Mouse (Mus musculus) macrophage (primary cell): ENCODE results near the gene Cct6b. TPM values are rescaled to one million over a fixed set of nuclear protein-coding genes. Genes with fewer than 3 reads are reported as not detected.
"Not testable (repeated sequence)": the region's sequence is repeated elsewhere in the genome, so short reads cannot be mapped to it uniquely, and the experiment has no call there.

Source experiments
- H3K27ac ChIP-seq: fragments of 350-480 bp; formaldehyde crosslinking; 2 replicates; pipeline ENCODE4 v1.9.0; 2021
- H3K36me3 ChIP-seq: fragments of 350-480 bp; formaldehyde crosslinking; 2 replicates; pipeline ENCODE4 v1.9.0; 2021; ENCODE audit errors: inconsistent target
- H3K4me3 ChIP-seq: fragments of 350-480 bp; formaldehyde crosslinking; 2 replicates; pipeline ENCODE4 v1.9.0; 2021; ENCODE audit errors: inconsistent target
- H3K79me2 ChIP-seq: fragments of 350-480 bp; formaldehyde crosslinking; 2 replicates; pipeline ENCODE4 v1.9.0; 2021; ENCODE audit errors: inconsistent target
- WGBS: methylation state at CpG from one replicate; pipeline ENCODE4 v1.1.7; 2026; ENCODE audit warnings: inconsistent platforms; ENCODE audit not compliant: missing documents; 5-methylcytosine and 5-hydroxymethylcytosine counted together
- polyA plus RNA-seq: library from polyadenylated mRNA; stranded (reverse); fragments of 250-400 nt; gene quantifications from 3 replicates; pipeline ENCODE4 v1.2.4, GENCODE M21; 2018; ENCODE audit warnings: inconsistent platforms

The Cct6b gene
- polyA plus RNA-seq, 1 experiment from 2014 or later: 0.10 TPM

DNA sequence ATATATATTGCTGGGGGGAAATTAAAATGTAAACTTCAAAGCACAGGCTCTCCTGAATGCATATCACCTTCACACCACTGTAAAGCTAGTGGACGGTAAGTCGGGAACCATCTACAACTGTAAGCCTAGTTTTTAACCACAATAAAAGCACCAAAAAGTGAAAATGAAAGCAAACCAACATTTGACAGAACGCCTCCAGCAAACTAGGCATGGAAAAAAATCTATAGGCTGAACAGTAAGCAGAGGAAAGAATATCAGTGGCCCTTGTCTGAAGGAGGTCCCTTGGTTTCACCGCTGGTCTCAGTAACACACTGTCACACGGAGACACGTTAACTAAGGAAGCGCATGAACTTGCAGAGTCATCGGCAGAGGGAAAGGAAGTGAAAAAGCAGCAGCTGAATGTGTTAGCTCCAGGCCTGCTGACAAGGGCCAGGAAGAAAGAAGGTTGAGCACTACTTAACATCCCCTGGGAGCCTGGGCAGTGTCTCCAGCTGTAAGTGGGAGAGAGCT, 17.2 kb downstream of the Cct6b start:
- peak overlapping the region; percentile 32 for H3K4me3 ChIP-seq
- no peaks in the 10 kb centered on the region for H3K79me2 ChIP-seq
- WGBS: 3% methylated on average over 8 of the region's 8 CpGs
- peak overlapping the region; percentile 82 for H3K27ac ChIP-seq
- no peaks in the 10 kb centered on the region for H3K36me3 ChIP-seq

DNA sequence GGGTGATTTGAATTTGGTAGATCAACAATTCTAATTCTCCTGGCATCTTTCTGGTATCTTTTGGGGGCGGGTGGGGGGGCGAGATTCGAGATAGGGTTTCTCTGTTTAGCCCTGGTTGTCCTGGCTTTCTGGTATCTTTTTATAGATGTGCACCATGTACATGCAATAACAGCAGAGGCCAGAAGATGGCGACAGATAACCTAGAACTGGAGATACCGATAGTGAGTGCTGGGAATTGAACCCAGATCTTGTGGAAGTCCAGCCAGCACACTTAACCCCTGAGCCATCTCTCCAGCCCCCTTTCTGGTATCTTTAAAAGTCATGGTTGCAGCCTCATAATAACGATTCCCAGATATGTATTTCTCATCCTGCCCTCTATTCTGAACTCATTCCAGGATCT, 18.0 kb downstream of the Cct6b start:
- Histone ChIP-seq H3K27ac (no peak overlapping the region), H3K36me3 (no peaks in the 10 kb centered on the region), H3K79me2 (no peaks in the 10 kb centered on the region), H3K4me3 (no peak overlapping the region)
- 41% methylated on average over 6 of the region's 6 CpGs for WGBS

DNA sequence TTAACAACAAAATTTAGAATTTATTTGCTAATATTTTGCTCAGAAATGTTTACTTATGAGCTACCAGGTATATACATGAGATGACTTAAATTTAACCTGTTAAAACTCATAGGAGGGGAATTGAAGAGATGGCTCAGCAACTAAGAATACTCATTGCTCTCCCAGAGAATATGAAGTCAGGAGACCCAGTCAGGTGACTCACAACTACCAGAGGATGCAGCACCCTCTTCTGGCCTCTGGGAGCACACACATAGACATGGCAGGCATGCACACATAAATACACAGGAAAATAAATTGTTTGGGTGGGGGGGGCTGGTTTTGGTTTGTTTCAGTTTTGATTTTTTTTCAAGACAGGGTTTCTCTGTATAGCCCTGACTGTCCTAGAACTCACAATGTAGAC, 25.1 kb downstream of the Cct6b start:
- H3K36me3 ChIP-seq: no peaks in the 10 kb centered on the region
- no peak overlapping the region for H3K4me3 ChIP-seq
- H3K79me2 ChIP-seq: no peaks in the 10 kb centered on the region
- H3K27ac ChIP-seq: no peak overlapping the region

DNA sequence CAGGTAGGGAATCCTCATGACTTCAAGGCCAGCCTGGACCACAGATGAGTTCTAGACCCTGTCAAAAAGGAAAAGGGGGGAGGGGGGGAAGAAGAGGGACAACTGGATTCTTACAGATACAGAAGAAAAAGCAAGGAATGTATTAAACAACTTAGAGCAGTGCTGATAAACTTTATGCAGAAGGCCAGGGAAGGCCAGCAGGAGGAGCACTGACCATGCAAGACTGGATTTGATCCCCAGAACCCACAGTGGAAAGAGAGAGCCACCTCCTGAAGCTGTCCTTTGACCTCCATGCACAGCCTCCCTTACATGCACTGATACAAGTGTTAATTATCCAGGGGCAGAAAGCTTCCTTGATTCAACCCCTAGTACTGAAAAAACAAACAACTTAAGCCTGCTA, 29.9 kb downstream of the Cct6b start:
- H3K4me3 ChIP-seq: no peak overlapping the region
- H3K79me2 ChIP-seq: no peaks in the 10 kb centered on the region
- H3K27ac ChIP-seq: no peak overlapping the region
- no peaks in the 10 kb centered on the region for H3K36me3 ChIP-seq

DNA sequence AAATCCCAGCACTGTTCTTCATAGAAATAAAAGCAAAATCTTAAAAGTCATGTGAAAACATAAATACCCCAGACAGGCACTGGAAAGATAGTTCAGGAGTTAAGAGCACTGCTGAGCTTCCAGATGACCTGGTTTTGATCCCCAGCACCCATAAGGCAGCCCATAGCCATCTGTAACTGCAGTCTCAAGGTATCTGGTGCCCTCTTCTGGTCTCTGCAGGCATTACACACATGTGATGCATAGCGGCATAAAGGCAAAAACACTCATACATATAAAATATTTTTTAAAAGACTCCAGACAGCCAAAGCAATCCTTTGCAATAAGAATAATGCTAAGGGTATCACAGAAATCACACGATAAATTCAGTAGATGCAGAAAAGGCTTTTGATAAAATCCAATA, 37.3 kb downstream of the Cct6b start:
- Histone ChIP-seq H3K4me3 (no peak overlapping the region), H3K79me2 (no peaks in the 10 kb centered on the region)

DNA sequence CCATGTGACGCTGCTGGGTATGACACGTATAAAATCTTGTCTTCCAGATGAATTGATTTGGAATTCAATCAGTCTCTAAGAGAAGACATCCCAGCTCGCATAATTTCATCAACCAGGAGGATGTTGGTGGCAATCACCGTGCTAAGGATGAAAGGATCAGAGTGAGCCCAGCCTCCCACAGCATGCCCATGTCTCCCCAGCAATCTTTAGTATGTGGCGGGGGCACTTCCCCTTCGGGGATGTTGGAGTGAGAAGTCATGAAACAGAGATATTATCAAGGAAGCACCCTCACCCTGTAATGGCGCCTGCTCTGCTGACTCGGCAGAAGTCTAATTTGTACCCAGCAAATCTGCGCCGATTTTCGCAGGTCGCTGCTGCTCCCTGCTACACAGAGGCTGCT, 44.8 kb downstream of the Cct6b start:
- no peak overlapping the region for H3K27ac ChIP-seq
- no peak overlapping the region for H3K4me3 ChIP-seq
- H3K79me2 ChIP-seq: no peaks in the 10 kb centered on the region
- H3K36me3 ChIP-seq: no peaks in the 10 kb centered on the region
- WGBS: 25% methylated on average over 12 of the region's 12 CpGs

More for the DNA sequence above, 37.3 kb downstream of the Cct6b start:
- no peaks in the 10 kb centered on the region for H3K36me3 ChIP-seq
- H3K27ac ChIP-seq: no peak overlapping the region
- 91% methylated on average over 2 of the region's 2 CpGs for WGBS

DNA sequence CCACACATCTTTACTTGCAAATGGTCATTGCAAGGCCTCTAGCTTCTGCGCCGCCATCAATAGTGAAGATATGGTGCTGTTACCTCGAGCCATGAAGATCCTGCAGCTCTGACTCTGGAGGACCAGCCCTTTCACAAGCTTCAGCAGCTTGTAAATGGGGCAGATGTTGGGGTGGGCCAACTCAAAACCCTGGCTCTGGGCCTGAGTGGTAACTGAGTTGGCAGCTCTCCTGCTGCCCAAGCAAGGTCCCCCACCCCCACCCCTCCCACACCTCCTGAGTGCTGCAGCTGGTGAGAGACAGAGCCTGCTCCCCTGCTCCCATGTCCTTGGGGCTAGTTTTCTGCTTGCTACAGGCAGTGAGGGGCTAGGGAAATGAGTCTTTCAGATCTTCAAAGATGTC, 51.4 kb downstream of the Cct6b start:
- no peaks in the 10 kb centered on the region for H3K79me2 ChIP-seq
- no peak overlapping the region for H3K4me3 ChIP-seq
- no peaks in the 10 kb centered on the region for H3K36me3 ChIP-seq
- 90% methylated on average over 3 of the region's 3 CpGs for WGBS
- H3K27ac ChIP-seq: no peak overlapping the region

DNA sequence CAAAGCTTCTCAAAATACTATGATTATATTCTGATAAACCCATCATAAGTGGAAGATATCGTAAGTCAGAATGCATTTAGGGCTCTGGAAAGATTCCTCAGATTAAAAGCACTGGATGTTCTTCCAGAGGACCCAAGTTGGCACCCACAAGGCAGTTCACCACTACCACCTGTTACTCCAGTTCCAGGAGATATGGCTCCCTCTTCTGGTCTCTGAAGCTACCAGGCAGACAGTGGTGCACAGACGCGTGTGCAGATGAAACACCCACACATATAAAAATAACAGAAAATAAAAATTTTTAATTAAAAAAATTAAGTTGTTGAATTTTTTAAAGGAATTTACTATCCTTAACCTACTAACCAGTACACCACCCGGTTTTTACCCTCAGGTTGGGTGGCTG, 55.2 kb downstream of the Cct6b start:
- Histone ChIP-seq H3K36me3 (no peaks in the 10 kb centered on the region), H3K4me3 (no peak overlapping the region)

DNA sequence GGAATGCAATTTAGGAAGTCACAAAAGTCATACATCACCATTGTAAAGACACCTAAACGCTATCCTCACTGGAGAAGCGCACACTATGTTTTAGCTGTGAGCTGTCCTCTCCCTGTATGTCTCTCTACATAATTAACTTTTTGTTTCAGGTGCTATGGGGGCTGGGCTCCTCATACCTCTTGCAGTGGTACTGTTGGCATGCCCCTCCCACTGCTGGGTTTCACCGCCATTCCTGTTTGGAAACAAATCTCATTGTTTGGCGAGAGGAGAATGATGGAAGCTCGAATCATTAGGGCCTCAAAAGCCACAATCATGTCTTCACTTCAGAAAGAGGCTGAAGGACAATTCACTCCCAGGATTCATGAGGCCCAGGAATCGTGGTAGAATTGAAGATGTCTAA, 59.0 kb downstream of the Cct6b start:
- Histone ChIP-seq H3K36me3 (no peaks in the 10 kb centered on the region), H3K79me2 (no peaks in the 10 kb centered on the region), H3K4me3 (no peak overlapping the region), H3K27ac (no peak overlapping the region)
- 80% methylated on average over 6 of the region's 6 CpGs for WGBS

More for the DNA sequence above, 55.2 kb downstream of the Cct6b start:
- Histone ChIP-seq H3K79me2 (no peaks in the 10 kb centered on the region), H3K27ac (no peak overlapping the region)
- 89% methylated on average over 4 of the region's 4 CpGs for WGBS

DNA sequence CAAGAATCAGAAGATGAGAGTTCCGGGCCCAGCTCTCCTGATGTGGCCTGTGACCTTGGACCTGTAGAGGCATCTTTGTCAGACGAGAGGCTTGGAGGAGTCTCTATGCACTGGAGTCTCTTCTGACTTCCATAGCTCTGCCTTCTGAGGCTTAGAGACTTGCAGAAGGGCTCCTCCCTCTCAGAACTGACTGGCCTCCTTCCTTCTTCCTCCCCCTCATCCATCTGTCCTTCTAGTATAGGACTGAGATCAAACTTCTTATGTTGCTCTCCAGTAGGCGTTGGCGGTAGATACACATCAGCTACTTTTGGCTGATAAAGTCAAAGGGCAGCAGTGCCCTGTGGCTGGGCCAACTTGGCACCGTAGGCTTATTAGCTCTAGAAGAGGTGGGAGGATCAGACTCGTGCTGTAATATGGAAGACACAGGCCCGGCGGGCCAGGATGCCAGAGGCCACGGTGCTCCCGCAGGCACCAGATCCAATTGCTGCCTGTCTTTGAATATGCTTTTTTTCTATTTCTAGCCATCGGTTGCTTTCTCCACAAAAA, 64.2 kb downstream of the Cct6b start:
- Histone ChIP-seq H3K27ac (no peak overlapping the region), H3K4me3 (no peak overlapping the region), H3K36me3 (no peaks in the 10 kb centered on the region), H3K79me2 (no peaks in the 10 kb centered on the region)
- 85% methylated on average over 11 of the region's 11 CpGs for WGBS

DNA sequence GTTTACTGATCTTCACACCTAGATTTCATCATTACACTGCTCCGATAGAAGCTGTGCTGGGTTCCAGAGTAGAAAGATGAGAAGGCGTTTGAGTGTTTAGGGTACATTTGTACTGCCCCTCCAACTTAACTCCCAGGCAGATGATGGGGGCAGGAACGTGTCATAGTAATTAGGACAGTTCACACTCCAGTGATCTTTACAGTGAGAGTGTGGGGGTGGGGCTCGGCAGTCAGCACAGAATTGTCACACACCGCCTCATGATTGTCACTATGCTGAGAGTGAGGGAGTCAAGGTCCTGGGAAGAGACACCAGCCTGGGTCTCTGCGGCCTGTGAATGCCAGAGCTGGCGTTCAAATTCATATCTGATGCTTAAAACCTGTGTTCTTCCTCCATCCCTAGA, 68.2 kb downstream of the Cct6b start:
- no peaks in the 10 kb centered on the region for H3K79me2 ChIP-seq
- 90% methylated on average over 7 of the region's 7 CpGs for WGBS
- H3K27ac ChIP-seq: no peak overlapping the region

DNA sequence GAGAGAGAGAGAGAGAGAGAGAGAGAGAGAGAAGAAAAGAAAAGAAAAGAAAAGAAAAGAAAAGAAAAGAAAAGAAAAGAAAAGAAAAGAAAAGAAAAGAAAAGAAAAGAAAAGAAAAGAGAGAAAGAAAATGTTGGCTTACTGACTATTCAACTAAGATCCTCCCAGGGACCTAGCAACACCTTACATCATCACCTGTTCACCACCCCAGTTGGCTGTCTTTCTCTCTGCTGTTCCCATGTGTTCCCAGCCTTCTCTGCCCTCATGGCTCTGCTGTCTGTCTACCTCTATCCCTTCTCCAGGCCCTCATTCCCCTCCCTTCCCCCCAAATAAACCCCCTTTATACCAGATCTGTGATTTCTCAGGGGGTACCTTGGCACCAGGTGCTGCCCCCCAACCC, 69.2 kb downstream of the Cct6b start:
- not testable (repeated sequence) for H3K4me3 ChIP-seq, H3K27ac ChIP-seq, H3K36me3 ChIP-seq, H3K79me2 ChIP-seq

More for the DNA sequence above, 68.2 kb downstream of the Cct6b start:
- Histone ChIP-seq H3K36me3 (no peaks in the 10 kb centered on the region), H3K4me3 (no peak overlapping the region)

DNA sequence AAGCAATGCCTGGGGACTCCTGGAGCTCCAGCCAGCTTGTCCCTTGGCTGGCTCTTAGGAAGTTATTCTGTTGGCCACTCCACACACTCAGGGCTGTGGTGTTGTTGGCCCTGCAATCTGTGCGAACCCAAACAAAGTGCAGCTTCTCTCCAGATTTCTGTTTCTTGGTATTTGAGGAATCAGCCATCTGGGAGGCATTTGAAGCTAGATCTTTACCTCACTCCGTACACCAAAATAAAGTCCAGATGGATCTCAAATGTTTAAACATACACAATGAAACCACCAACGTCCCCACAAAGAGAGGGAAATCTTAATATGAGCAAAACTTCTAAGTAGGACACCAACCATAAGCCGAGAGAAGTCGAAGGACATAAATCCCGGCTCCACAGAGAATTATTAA, 71.5 kb downstream of the Cct6b start:
- no peak overlapping the region for H3K4me3 ChIP-seq
- H3K36me3 ChIP-seq: no peaks in the 10 kb centered on the region
- H3K27ac ChIP-seq: no peak overlapping the region
- no peaks in the 10 kb centered on the region for H3K79me2 ChIP-seq
- WGBS: 91% methylated on average over 6 of the region's 6 CpGs

DNA sequence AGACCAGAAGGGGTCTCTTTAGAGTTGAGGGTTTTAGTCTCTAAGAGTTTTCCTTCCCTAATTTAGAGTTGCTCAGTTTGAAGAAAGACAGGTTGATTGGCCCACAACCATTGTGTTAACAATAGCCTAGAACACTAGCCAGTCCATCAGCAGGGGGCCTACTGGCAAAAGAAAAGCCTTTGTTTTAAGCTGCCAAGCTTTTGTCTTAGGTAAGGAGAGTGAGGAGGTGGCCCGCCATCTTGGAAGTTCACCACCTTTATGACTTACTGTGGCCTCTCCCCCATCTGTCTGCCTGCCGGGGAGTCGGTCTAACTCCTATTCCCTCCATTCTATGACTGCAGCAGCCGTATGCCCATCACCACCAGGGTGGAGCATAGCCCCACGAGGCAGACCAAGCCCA, 73.6 kb downstream of the Cct6b start:
- Histone ChIP-seq H3K27ac (no peak overlapping the region), H3K36me3 (no peaks in the 10 kb centered on the region), H3K4me3 (no peak overlapping the region), H3K79me2 (no peaks in the 10 kb centered on the region)
- 85% methylated on average over 5 of the region's 5 CpGs for WGBS

DNA sequence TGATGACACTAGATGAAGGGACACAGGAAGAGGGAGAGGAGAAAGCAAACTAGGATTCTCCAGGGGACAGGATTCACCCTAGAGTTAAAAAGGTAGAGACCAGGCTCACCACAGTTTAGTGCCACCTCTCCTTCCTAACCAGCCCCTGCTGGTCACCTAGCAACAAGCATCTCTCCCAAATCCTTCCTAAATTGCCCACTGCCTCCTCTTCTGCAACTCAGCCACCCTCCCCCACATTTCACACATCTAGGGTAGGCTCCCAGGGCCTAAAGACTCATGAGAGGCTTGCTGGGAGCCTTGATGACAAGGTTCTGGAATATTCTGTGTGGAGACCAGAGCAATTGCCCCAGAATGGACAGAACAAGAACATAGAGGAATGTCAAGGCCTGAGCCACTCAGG, 76.5 kb downstream of the Cct6b start:
- no peaks in the 10 kb centered on the region for H3K36me3 ChIP-seq
- H3K79me2 ChIP-seq: no peaks in the 10 kb centered on the region
- no peak overlapping the region for H3K4me3 ChIP-seq
- no peak overlapping the region for H3K27ac ChIP-seq

DNA sequence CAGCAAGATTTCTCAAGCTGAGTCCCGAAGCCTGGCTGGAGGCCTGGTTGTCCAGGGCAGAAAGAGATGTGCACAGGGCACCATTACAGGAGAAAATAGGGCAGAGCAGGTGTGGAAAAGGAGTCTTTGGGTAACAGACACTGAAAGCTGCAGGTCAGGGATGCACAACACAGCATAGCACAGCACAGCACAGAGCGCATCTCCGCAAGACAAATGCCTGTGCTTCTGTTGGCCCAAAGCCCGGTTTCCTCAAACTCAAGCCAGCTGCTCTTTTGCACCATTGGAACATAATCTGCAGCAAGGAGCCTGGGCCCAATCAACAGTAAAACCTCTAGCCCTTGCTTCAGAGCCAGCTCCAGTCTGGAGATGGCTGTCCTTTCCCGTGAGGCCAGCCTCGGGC, 79.4 kb downstream of the Cct6b start:
- no peak overlapping the region for H3K27ac ChIP-seq
- H3K4me3 ChIP-seq: no peak overlapping the region
- no peaks in the 10 kb centered on the region for H3K79me2 ChIP-seq
- no peaks in the 10 kb centered on the region for H3K36me3 ChIP-seq
- WGBS: 92% methylated on average over 6 of the region's 6 CpGs
